Mouse (Mus musculus): ENCODE measurements around the gene Phospho1.
A peak's percentile ranks its signal among the peaks of the same experiment; 100 is the strongest.

The Phospho1 gene

DNA sequence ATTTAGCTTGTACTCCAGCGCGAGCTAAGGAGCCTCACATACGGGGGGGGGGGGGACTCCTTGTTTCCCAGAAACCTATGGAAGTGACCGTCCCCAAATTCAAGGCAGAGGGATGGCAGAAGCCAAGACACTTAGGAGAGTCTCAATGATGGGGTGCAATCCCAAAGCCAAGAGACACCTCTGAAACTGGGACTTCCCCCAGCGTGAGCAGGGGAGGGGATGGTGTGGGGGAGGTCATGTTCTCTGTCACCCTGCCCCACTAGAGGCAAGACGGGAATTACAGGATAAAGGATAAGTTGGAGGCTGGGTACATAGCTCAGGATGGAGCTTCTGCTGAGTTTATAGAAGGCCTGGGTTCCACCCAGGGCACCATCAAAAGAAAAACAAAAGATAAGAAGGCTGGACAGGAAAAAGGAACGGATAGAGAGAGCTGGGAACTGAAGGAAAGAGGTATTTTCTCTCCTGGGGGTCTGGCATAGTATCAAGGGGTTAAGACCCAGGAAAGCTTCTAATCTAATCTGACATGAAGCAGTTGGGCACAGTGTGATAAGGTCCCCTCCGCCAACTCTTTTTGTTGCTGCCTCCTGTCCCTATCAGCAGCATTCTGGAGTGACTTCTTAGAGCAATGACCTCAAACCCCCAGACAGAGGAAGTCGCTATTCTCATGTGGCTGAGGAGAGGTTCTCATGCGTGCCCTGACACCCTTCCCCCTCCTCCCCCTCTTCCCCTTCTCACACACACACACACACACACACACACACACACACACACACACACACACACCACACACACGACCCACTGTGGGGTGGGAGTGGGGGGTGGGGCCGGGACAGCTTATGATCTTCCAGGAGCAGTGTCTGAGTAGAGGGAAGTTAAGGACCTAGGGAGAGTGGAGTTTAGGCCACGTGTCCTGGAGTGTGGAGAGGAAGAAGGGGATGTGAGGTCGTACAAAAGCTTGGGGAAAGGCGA, 10.7 kb downstream of the Phospho1 start:
- DNase-seq = peak in 1 of 2 experiments; percentile 59

DNA sequence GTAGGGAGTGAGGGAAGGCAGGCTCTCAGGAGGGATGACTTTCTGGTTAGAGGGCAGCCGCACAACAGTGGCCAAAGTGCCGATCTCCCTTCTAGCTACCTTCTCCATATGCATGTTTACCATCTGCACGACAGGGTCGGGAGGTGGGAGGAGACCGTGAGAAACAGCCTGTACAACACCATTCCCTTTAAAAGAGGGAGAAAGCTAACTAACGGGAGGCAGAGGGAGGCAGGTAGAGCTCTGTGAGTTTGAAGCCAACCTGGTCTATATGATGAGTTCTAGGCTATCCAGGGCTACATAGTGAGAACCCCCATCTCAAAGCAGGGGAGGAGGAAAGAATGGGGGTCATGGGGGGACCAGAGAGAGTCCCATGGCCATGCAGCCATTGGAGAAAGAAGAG, 11.5 kb downstream of the Phospho1 start:
- no peak for DNase-seq

DNA sequence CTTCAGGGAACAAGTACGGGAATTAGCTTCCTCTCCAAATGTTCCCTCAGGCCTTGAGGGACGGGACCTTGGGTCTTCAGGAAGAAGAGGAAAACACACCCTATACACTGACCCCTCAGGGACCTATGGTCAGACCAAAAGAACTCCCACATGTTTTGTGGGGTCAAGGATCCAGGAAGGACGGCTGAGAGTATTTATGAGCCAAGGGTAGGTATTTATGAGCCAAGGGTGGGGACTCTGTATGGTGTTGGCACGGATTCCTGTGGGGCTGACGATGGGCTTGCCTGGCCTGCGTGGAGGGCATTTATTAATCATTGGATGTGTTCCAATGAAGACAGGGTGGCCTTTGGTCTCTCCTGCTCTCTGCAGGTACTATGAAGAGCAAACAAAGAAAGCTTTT, 12.1 kb downstream of the Phospho1 start:
- peak in 1 of 2 experiments; percentile 61 for DNase-seq

GRCm38 (mm10) chr11:95837059-95837458, 12.8 kb downstream of the Phospho1 start, which contains the start of gene Gngt2:
Gene Gngt2 (plus strand): TSS chr11:95837216.
- DNase-seq = peak; percentile 95 to 98

DNA sequence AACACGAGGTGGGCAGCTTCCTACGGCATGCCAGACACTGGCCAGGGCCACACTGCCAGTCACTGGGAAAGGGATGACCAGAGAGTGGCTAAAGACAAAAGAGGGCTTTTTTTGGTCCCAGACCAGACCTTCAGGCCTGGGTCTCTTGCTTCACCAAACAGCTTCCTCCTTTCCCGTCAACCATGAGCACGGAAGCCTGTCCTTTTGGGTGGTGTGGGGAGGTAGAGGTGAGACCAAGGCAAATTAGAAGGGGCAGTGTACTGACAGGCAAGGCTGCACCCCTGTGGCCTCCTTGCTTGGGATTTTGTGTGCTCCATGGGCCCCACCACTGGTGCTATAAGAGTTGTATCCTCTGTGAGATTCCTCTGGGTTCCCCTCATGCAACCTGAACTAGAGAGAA, 14.3 kb downstream of the Phospho1 start:
- peak in 1 of 2 experiments; percentile 22 for DNase-seq

GRCm38 (mm10) chr11:95838999-95839868, 14.9 kb downstream of the Phospho1 start:
- DNase-seq = peak in 1 of 2 experiments; percentile 30

DNA sequence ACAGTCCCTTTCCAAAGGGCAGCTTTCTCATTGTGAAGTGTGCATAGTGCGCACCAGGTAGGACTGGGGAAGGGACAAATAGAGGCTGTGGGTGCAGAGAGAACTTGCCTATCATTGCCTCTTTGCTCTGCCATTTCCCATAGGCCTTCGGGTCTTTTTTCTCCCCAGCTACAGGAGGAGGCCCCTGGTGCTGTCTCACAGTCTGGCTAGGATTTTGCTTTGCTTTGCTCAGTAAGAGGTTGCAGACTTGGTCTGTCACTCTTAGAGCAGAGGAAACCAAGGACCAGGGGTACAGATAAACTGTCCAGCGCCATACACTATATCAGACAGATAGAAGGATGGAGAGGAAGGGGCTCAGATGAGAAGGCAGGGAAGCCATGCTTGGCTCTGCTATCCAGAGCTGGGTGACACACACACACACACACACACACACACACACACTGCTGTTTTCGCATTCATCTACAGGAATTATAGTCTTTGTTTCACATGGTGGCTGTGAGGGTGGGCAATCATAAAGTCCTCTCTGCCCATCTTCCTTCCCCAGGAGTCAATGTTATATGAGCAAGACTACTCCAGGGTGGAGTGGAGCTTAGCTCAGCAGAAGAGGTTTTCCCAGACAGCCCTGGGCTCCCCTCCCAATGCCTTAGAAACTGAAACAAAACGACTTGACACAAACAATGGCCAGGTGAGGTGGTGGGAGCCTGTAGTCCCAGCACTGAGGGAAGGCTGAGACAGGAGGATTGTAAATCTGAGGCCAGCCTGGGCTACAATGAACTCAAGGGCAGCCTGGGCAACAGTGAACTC, 16.6 kb downstream of the Phospho1 start:
- DNase-seq = no peak

DNA sequence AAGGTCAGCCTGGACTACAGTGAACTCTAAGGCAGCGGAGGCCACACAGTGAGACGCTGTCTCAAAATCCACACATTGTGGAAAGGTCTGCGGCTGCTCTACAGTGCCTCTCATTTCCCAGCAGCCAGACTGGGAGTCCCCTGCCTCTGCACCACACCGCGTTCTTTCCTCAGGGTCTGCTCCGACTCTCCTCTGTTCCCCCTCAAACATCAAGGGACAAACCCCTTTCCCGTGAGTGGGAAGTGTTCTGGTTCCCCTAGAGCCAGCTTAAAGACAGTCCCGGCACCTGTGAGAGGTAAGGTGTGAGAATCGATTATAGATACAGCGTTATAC, 17.2 kb downstream of the Phospho1 start:
- peak in 1 of 2 experiments; percentile 29 for DNase-seq

- DNase-seq = peak; percentile 63 to 83
Observed at GRCm38 (mm10) chr11:95842074-95842681, 17.9 kb downstream of the Phospho1 start, which contains the start of gene Abi3. Gene Abi3 (minus strand): TSS chr11:95842476.

- DNase-seq = peak; percentile 42 to 50
Observed at GRCm38 (mm10) chr11:95842953-95843352, 18.7 kb downstream of the Phospho1 start.

DNA sequence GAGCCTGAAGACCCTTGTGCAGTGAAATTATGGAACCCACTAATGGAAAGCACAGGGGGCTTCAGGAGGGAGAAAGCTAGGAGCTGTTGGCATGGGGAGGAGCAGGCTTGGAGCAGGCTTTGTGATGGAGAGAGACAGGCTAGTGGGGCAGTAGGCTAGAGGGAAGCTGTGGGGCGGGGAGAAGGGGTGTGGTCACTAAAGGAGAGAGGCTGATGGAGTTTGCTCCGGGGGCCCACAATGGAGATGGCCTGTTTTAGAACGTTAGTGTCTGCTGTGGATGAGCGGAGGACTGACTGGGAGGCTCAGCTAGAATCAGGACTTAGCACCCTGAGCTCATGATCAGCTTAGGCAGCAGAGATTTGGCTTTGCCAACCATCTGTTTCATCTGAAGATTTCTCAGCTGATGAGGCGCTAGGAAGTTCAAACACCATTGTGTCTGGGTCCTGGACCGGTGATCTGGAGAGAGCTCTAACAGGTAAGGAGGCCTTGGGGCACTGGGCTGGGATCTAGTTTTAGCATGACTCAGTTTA, 19.2 kb downstream of the Phospho1 start:
- DNase-seq = peak; percentile 42 to 51

- DNase-seq = no peak
Observed at GRCm38 (mm10) chr11:95844935-95845334, 20.6 kb downstream of the Phospho1 start.

GRCm38 (mm10) chr11:95850898-95851297, 26.6 kb downstream of the Phospho1 start:
- DNase-seq = no peak

DNA sequence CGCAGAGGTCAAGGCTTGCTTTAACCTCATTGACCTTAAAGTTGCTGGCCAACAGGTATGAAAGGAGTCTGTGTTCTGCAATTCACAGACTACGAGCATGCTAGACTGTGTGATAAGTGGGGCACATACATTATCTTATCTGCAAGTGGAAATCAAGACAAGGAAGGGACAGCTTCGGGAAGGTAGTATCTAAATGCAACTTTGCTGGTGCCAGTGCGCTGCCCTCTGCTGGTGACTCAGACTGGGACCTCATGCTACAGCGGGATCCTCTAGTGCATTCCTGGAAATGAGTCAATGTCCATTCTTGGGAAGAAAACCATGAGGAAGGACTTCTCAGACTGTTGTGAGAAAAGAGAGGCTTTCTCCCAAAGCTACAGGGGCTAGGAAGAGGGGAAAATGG, 29.4 kb downstream of the Phospho1 start:
- DNase-seq = peak; percentile 79 to 90

- DNase-seq = no peak
Observed at GRCm38 (mm10) chr11:95857306-95857705, 33.0 kb downstream of the Phospho1 start.

DNA sequence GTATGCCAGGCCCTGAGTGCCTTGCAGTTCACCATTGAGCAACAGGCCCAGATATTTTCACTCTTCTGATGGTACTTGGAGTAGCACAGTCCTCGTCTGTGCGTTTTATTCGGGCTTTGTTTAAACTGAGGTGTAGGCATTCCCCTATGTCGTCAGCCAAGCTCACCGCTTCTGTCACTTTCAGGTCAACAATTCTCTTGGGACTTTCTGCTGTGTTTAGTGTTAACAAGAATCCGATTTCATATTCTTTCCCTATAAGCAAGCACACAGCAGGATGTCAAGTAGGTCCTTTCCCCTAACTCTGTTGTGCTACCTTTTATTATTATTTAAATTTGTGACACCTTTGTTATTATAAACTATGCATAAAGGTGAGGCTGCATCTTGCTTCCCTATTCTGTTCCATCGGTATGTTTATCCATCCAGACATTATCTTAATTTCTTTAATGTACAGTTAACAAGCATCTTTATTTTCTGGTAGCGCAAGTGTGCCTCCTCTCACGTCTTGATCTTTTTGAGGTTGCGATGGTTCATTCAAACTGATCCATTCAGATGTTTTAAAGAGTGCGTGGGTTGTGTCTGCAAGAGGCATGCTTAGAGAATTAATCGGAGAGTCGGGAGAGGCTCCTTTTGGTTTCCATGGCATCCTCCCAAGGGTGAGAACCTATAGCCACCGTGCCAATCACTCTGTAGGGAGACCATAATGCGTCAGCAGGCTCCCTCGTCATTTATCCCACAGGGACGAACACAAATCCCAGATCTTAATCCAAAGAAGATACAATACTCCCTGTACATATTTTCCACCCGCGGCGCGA, 33.6 kb downstream of the Phospho1 start:
- DNase-seq = no peak

DNA sequence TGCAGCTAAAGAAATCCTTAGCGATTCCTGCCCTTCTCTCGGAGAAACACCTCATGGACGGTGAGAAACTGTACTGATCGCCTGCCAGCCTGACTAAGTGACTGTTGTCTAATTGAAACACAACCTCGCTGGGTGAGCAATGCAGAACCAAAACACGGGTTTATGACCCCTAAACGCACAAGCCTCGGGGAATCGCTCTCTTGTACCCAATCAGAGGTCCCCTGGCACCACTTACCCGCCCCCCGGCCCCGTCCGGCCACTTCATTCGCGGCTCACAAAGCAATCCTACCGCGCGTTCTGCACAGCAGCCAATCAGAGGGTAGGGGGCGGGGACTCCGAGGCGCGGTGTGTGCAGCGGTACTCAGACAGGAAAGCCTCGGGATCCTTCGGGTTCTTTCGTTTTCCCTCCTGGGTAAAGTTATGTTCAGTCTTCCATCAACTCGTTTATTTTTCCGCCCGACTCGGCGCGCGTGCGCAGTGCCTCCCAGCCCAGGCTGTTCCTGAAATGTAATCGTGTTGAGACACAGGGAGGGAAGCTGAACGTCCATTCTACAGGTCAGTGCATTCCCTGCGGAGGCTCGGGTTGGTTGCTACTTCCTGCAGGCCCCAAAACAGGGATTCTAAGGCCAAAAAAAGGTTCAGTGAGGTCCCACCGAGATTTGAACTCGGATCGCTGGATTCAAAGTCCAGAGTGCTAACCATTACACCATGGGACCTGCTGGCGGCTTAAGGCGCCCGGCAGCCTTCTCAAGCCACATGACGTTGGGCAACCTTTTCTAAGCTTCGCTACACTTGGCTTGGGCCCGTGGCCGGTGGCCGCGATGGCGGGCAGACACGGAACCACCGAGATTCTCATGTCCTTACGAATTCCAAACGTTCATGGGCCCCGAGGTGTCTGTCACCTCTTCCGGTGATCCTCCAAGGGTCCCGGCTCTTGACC, 34.5 kb downstream of the Phospho1 start:
- DNase-seq = peak; percentile 98 to 99

DNA sequence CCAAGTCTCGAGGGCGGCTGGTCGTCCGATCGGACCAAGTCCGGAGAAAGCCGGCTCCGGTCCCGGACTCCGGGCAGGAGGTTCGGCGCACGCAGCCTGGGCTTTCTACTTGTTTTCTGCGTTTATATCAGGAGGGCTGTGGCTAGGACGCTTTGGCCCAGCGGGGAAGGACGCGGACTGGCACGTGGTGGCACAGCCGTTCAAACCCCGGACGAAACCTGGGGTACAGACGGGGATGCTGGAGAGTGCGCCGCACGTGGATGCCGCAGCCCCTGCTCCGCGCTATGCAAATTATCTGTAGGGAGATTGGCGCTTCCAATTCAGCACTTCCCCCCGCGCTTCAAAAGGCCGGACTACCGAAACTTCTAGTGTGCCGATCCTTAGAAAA, 35.2 kb downstream of the Phospho1 start:
- peak in 1 of 2 experiments; percentile 85 for DNase-seq

- DNase-seq = no peak
Observed at GRCm38 (mm10) chr11:95860071-95860490, 35.8 kb downstream of the Phospho1 start.

DNA sequence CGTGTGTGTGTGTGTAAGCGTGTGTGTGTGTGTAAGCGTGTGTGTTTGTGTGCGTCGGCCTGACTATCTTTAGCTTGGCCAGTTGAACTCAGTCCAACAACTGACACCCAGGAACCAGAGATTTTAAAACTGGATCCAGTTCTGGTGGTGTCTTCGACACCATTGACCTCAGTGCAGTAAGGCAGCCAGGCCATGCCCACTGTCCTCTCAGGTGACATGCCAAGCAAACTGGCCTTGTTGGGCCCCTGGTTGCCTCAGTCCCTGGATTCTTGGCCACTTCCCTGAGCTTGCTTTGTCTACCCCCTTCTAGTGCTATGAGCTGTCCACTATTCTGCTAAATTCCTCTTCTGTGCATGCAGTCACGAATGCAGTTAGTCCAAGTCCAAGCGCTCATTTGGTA, 37.1 kb downstream of the Phospho1 start:
- no peak for DNase-seq

All from kidney, postnatal 25 days (tissue).